Comparison of ENCODE assay signal across 26 mouse cellular contexts in the genomic region with DNA sequence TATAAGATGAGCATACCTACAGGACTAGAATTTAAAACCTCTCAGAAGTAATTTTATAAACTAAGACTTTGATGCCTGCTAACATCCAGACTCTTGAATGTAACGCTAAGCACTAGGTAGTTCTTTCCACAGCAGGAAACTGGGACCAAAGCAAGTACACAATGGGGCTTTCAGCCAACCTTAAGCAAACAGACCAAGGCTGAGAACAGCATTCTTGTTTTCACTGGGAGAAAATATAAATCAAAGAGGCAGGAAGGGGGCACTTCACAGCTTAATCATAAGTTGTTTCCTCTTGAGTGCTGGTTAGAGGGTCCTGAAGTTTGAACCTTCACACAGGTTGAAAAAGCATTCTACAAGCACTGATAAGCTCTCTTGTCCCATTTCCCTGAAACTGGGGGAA. TPM values are rescaled to one million over a fixed set of nuclear protein-coding genes. Genes with fewer than 3 reads are reported as not detected.
DNase-seq lines count a peak whose midpoint lies in the region; ATAC-seq and TF ChIP-seq lines count a peak whose summit lies in the region.
"Had no signal": no experiment of that assay in that cellular context is flagged by ENCODE, and none has a peak within 500 bp of the region (broad histone marks: within the 10 kb centered on the region; RNA-seq: fewer than 3 reads in every experiment).

No protein-coding gene starts in this region.

- intact Hi-C loops in gastrocnemius, adult 2 months (cut with DNase I) = no loop called here

- TF ChIP-seq EP300 in lung, postnatal 0 days (IDR thresholded peaks at IDR 0.05) = no peak

- H3K9me3 ChIP-seq in limb, embryonic 11.5 days (ENCODE audit: control insufficient read depth, low read length) = no peaks in the 10 kb centered on the region
- H3K9me3 ChIP-seq in limb, embryonic 10.5 days (replicated peaks) = no peaks in the 10 kb centered on the region
- no peaks in the 10 kb centered on the region for H3K9me3 ChIP-seq in lung, embryonic 15.5 days
- H3K9me3 ChIP-seq in lung, postnatal 0 days (ENCODE audit: low read length) = no peaks in the 10 kb centered on the region
- H3K9me3 ChIP-seq: embryonic facial prominence, embryonic 10.5 days; embryonic facial prominence, embryonic 12.5 days; forebrain, embryonic 13.5 days; G1E had no signal

- no peaks in the 10 kb centered on the region for H3K27me3 ChIP-seq in limb, embryonic 11.5 days (ENCODE audit: control insufficient read depth, insufficient read depth, low read length)
- H3K27me3 ChIP-seq in limb, embryonic 10.5 days (ENCODE audit: low read depth, poor library complexity, severe bottlenecking) = no peaks in the 10 kb centered on the region
- no peaks in the 10 kb centered on the region for H3K27me3 ChIP-seq in lung, embryonic 15.5 days
- H3K27me3 ChIP-seq in lung, postnatal 0 days (replicated peaks; ENCODE audit: insufficient read depth, low read length) = no peaks in the 10 kb centered on the region
- H3K27me3 ChIP-seq: CH12.LX; embryonic facial prominence, embryonic 12.5 days; forebrain, embryonic 13.5 days; Patski had no signal

- TF ChIP-seq CTCF in gastrocnemius, adult 2 months (IDR thresholded peaks at IDR 0.05) = no peak
- no peak for TF ChIP-seq CTCF in lung, postnatal 0 days (IDR thresholded peaks at IDR 0.05)

- no peak for DNase-seq in gastrocnemius, adult 2 months
- DNase-seq in gastrocnemius, adult 8-10 months (ENCODE audit: low spot score in 2 of 2) = no peak
- peak; percentile 17 for DNase-seq in limb, embryonic 11.5 days (ENCODE audit: low spot score)
- no peak for DNase-seq in limb, embryonic 10.5 days (ENCODE audit: low spot score)
- DNase-seq in lung, adult 18-20 months = no peak
- peak; percentile 41 for DNase-seq in lung, postnatal 0 days (ENCODE audit: low spot score)
- no peak for DNase-seq in lung, postnatal 10 days
- DNase-seq: adrenal gland, adult 8-10 months; adrenal gland, postnatal 14 days; adrenal gland, postnatal 36 days; B cell, adult 2 months; cerebellum, adult 11-12 months; cerebellum, adult 2 months; cerebellum, adult 9-10 months; cerebellum, postnatal 10 days; cerebellum, postnatal 25 days had no signal

- peaks cover 9% of the 10 kb centered on the region for H3K4me1 ChIP-seq in limb, embryonic 11.5 days (ENCODE audit: control insufficient read depth, insufficient read depth, low read length)
- H3K4me1 ChIP-seq in limb, embryonic 10.5 days = peaks cover 26% of the 10 kb centered on the region
- no peaks in the 10 kb centered on the region for H3K4me1 ChIP-seq in lung, embryonic 15.5 days
- H3K4me1 ChIP-seq in lung, postnatal 0 days (ENCODE audit: insufficient read depth, low read depth, low read length) = no peaks in the 10 kb centered on the region

- no peak overlapping the region for H3K4me2 ChIP-seq in limb, embryonic 11.5 days (ENCODE audit: low read depth, severe bottlenecking)
- H3K4me2 ChIP-seq in lung, embryonic 15.5 days = no peak overlapping the region
- no peak overlapping the region; the same call in 1 of the 2 replicates for H3K4me2 ChIP-seq in lung, postnatal 0 days (replicated peaks; ENCODE audit: low read depth, low read length)
- H3K4me2 ChIP-seq: embryonic facial prominence, embryonic 12.5 days had no signal

- no peak overlapping the region for H3K9ac ChIP-seq in limb, embryonic 11.5 days (ENCODE audit: low read length)
- no peak overlapping the region for H3K9ac ChIP-seq in lung, embryonic 15.5 days
- H3K9ac ChIP-seq in lung, postnatal 0 days (replicated peaks; ENCODE audit: low read depth) = no peak overlapping the region
- H3K9ac ChIP-seq: embryonic facial prominence, embryonic 12.5 days; forebrain, embryonic 13.5 days had no signal

- WGBS in limb, embryonic 11.5 days = 62% methylated on average over 1 of the region's 1 CpGs
- WGBS in limb, embryonic 10.5 days = 75% methylated on average over 1 of the region's 1 CpGs
- 44% methylated on average over 1 of the region's 1 CpGs for WGBS in lung, embryonic 15.5 days
- WGBS in lung, postnatal 0 days = 22% methylated on average over 1 of the region's 1 CpGs

- no peaks in the 10 kb centered on the region for H3K36me3 ChIP-seq in limb, embryonic 11.5 days (ENCODE audit: control insufficient read depth, insufficient read depth, low read length)
- H3K36me3 ChIP-seq in limb, embryonic 10.5 days = no peaks in the 10 kb centered on the region
- no peaks in the 10 kb centered on the region for H3K36me3 ChIP-seq in lung, embryonic 15.5 days
- no peaks in the 10 kb centered on the region for H3K36me3 ChIP-seq in lung, postnatal 0 days (ENCODE audit: insufficient read depth, low read length)
- H3K36me3 ChIP-seq: embryonic facial prominence, embryonic 10.5 days; embryonic facial prominence, embryonic 12.5 days; G1E had no signal

- peak overlapping the region; percentile 90 for H3K27ac ChIP-seq in gastrocnemius, adult 2 months
- H3K27ac ChIP-seq in limb, embryonic 11.5 days (replicated peaks; ENCODE audit: low read depth, low read length) = no peak overlapping the region
- H3K27ac ChIP-seq in limb, embryonic 10.5 days = no peak overlapping the region
- H3K27ac ChIP-seq in lung, embryonic 15.5 days = peak overlapping the region; percentile 51; the same call in 1 of the 2 replicates
- no peak overlapping the region for H3K27ac ChIP-seq in lung, postnatal 0 days (ENCODE audit: low read length)
- H3K27ac ChIP-seq: embryonic facial prominence, embryonic 12.5 days; forebrain, embryonic 13.5 days had no signal

- peak overlapping the region; percentile 71 for H3K4me3 ChIP-seq in gastrocnemius, adult 2 months
- H3K4me3 ChIP-seq in limb, embryonic 11.5 days (ENCODE audit: low read depth, low read length) = no peak overlapping the region
- H3K4me3 ChIP-seq in limb, embryonic 10.5 days = no peak overlapping the region
- H3K4me3 ChIP-seq in lung, embryonic 15.5 days = no peak overlapping the region
- no peak overlapping the region for H3K4me3 ChIP-seq in lung, postnatal 0 days (ENCODE audit: low read depth, low read length)
- H3K4me3 ChIP-seq: embryonic facial prominence, embryonic 10.5 days; embryonic facial prominence, embryonic 12.5 days; forebrain, embryonic 13.5 days had no signal

- ATAC-seq in limb, embryonic 11.5 days (ENCODE audit: insufficient number of reproducible peaks, low FRiP score, low TSS enrichment, low read depth) = no peak
- ATAC-seq in lung, embryonic 15.5 days (ENCODE audit: borderline replicate concordance, extremely low read depth, low FRiP score, low TSS enrichment) = no peak
- ATAC-seq in lung, postnatal 0 days = peak; percentile 65
- ATAC-seq: activated CD4-positive, CD25-positive, alpha-beta regulatory T cell, adult 4 months; CD4-positive, CD25-positive, alpha-beta regulatory T cell, adult 4 months; Patski had no signal

RNA-seq across cellular contexts. Expression of gene Mettl11b, which starts 1.1 kb away (rescaled TPM):
- total RNA-seq in gastrocnemius, adult 2 months (2021) = 10 to 100 TPM; 19.6 to 28.1 TPM
- 10 to 100 TPM; 29.7 to 42.4 (median 35.7) TPM for total RNA-seq in gastrocnemius, adult 8-10 months (2022)
- 0.10 and 0.27 TPM in 2 replicates for polyA plus RNA-seq in limb, embryonic 11.5 days (2014; fragmentation: Nextera tagmentation; extraction: Ambion mirVana)
- polyA plus RNA-seq in limb, embryonic 10.5 days (2016; fragmentation: Nextera tagmentation; extraction: Ambion mirVana) = 0.08 TPM in 1 of 2 replicates, not detected in the other
- polyA plus RNA-seq in lung, embryonic 15.5 days (2015; fragmentation: Nextera tagmentation; extraction: Ambion mirVana) = 0.45 and 0.58 TPM in 2 replicates
- polyA plus RNA-seq in lung, postnatal 0 days (2015; fragmentation: Nextera tagmentation; extraction: Ambion mirVana) = 0.35 and 0.62 TPM in 2 replicates
- total RNA-seq: adrenal gland, adult 18-20 months; adrenal gland, adult 8-10 months; adrenal gland, postnatal 14 days; adrenal gland, postnatal 36 days; CH12.LX; G1E had no signal
- polyA plus RNA-seq: activated CD4-positive, CD25-positive, alpha-beta regulatory T cell, adult 4 months; CD4-positive, CD25-positive, alpha-beta regulatory T cell, adult 4 months; G1E; Patski had no signal

RNA-seq across cellular contexts. Expression of gene Kifap3, which starts 55.5 kb away (rescaled TPM):
- total RNA-seq in gastrocnemius, adult 2 months (2021) = 10 to 100 TPM; 20.6 to 21.9 TPM
- total RNA-seq in gastrocnemius, adult 8-10 months (2022) = 10 to 100 TPM; 20.6 to 22.8 (median 21.8) TPM
- polyA plus RNA-seq in limb, embryonic 11.5 days (2014; fragmentation: Nextera tagmentation; extraction: Ambion mirVana) = 57.1 and 59.8 TPM in 2 replicates
- 28.0 and 39.7 TPM in 2 replicates for polyA plus RNA-seq in limb, embryonic 10.5 days (2016; fragmentation: Nextera tagmentation; extraction: Ambion mirVana)
- 28.3 and 28.4 TPM in 2 replicates for polyA plus RNA-seq in lung, embryonic 15.5 days (2015; fragmentation: Nextera tagmentation; extraction: Ambion mirVana)
- 15.3 and 18.2 TPM in 2 replicates for polyA plus RNA-seq in lung, postnatal 0 days (2015; fragmentation: Nextera tagmentation; extraction: Ambion mirVana)

Comparison
In these comparisons a context has a peak if more than half of its experiments do, and no peak if none do; other contexts are left out.
1. DNase-seq: peak in limb, embryonic 11.5 days (single experiment) and lung, postnatal 0 days (single experiment); none in gastrocnemius, adult 2 months (single experiment), gastrocnemius, adult 8-10 months (0 of 2), limb, embryonic 10.5 days (single experiment), lung, adult 18-20 months (0 of 2) and lung, postnatal 10 days (single experiment).
2. H3K27ac ChIP-seq: peak in gastrocnemius, adult 2 months (single experiment) and lung, embryonic 15.5 days (single experiment); none in limb, embryonic 11.5 days (single experiment), limb, embryonic 10.5 days (single experiment) and lung, postnatal 0 days (single experiment).